In genomic region chr17:31297521-31297939, GRCm38 (mm10) we compare ENCODE assay signal across 8 mouse cellular contexts. TPM values are rescaled to one million over a fixed set of nuclear protein-coding genes. Genes with fewer than 3 reads are reported as not detected.
DNase-seq lines count a peak whose midpoint lies in the region; ATAC-seq and TF ChIP-seq lines count a peak whose summit lies in the region.

No protein-coding gene starts in this region.

- ATAC-seq in intestine, embryonic 15.5 days, result peak; percentile 51
- ATAC-seq in stomach, embryonic 16.5 days (ENCODE audit: insufficient read depth, low FRiP score), result peak; percentile 61; the same call in 1 of the 2 replicates

- intact Hi-C loops in gastrocnemius, postnatal 14 days (cut with DNase I; ENCODE audit: low total_unique reads), result no loop called here

- peak; percentile 21; the same call in 1 of the 2 replicates for TF ChIP-seq CTCF in lung, adult 2 months (IDR thresholded peaks at IDR 0.05; ENCODE audit: insufficient read depth, low read length)

- peak overlapping the region; percentile 58 for H3K4me3 ChIP-seq in intestine, embryonic 15.5 days (replicated peaks)
- H3K4me3 ChIP-seq in lung, adult 2 months (replicated peaks; ENCODE audit: extremely low read depth, low read depth, low read length), result peak overlapping the region; percentile 50
- peak overlapping the region; percentile 69 for H3K4me3 ChIP-seq in stomach, embryonic 16.5 days (replicated peaks; ENCODE audit: low read length)

- H3K9me3 ChIP-seq in intestine, embryonic 15.5 days, result no peaks in the 10 kb centered on the region
- no peaks in the 10 kb centered on the region for H3K9me3 ChIP-seq in stomach, embryonic 16.5 days (replicated peaks; ENCODE audit: control insufficient read depth, low read length)

- H3K27ac ChIP-seq in intestine, embryonic 15.5 days, result peak overlapping the region; percentile 69
- H3K27ac ChIP-seq in stomach, embryonic 16.5 days (ENCODE audit: low read length), result peak overlapping the region; percentile 76

- peaks cover 30% of the 10 kb centered on the region for H3K4me1 ChIP-seq in intestine, embryonic 15.5 days (replicated peaks)
- peaks cover 10% of the 10 kb centered on the region for H3K4me1 ChIP-seq in lung, adult 2 months (ENCODE audit: control insufficient read depth, insufficient read depth, low read length)
- H3K4me1 ChIP-seq in stomach, embryonic 16.5 days (ENCODE audit: control insufficient read depth, insufficient read depth, low read length), result peaks cover 13% of the 10 kb centered on the region; the same call in 1 of the 2 replicates

- 4% methylated on average over 7 of the region's 7 CpGs for WGBS in intestine, embryonic 15.5 days
- 3% methylated on average over 7 of the region's 7 CpGs for WGBS in lung, adult 2 months
- WGBS in stomach, embryonic 16.5 days, result 2% methylated on average over 7 of the region's 7 CpGs

- peak; percentile 73 for DNase-seq in urinary bladder, postnatal 14 days (ENCODE audit: low spot score)
- no peak for DNase-seq in urinary bladder, adult 2 months (ENCODE audit: low spot score)
- peak; percentile 54 for DNase-seq in gastrocnemius, postnatal 14 days
- peak; percentile 78 for DNase-seq in lung, adult 2 months
- DNase-seq in cerebellum, adult 9-11 months, result no peak
- no peak for DNase-seq in cerebellum, adult 8-10 months

- peak overlapping the region; percentile 96 for H3K4me2 ChIP-seq in intestine, embryonic 15.5 days (replicated peaks)
- H3K4me2 ChIP-seq in stomach, embryonic 16.5 days (ENCODE audit: low read depth, low read length), result peak overlapping the region; percentile 100

- no peaks in the 10 kb centered on the region for H3K27me3 ChIP-seq in intestine, embryonic 15.5 days (replicated peaks)
- no peaks in the 10 kb centered on the region for H3K27me3 ChIP-seq in stomach, embryonic 16.5 days (ENCODE audit: control insufficient read depth, insufficient read depth, low read length)

- H3K9ac ChIP-seq in intestine, embryonic 15.5 days, result 0 out of 2 replicates have a peak overlapping the region, but pooled peaks have one; percentile 60
- peak overlapping the region; percentile 78 for H3K9ac ChIP-seq in stomach, embryonic 16.5 days (ENCODE audit: low read length)

- H3K36me3 ChIP-seq in intestine, embryonic 15.5 days, result no peaks in the 10 kb centered on the region
- H3K36me3 ChIP-seq in stomach, embryonic 16.5 days (ENCODE audit: control insufficient read depth, insufficient read depth, low read length), result no peaks in the 10 kb centered on the region

- TF ChIP-seq POLR2A in lung, adult 2 months (IDR thresholded peaks at IDR 0.05; ENCODE audit: borderline replicate concordance, extremely low read depth, low read depth, low read length), result 0 out of 2 replicates have a peak, but pooled peaks have one; percentile 25

RNA-seq across cellular contexts. Expression of gene Slc37a1, which starts 10.9 kb away (rescaled TPM):
- polyA plus RNA-seq in urinary bladder, adult 2 months (2012; rRNA removed), result 10.6 and 11.7 TPM in 2 replicates
- total RNA-seq in gastrocnemius, postnatal 14 days (2021), result 1 to 10 TPM; 2.5 to 2.7 TPM
- polyA plus RNA-seq in intestine, embryonic 15.5 days (2015; fragmentation: Nextera tagmentation; extraction: Ambion mirVana), result 18.4 and 22.7 TPM in 2 replicates
- polyA plus RNA-seq in lung, adult 2 months (2012; rRNA removed), result 51.1 and 54.3 TPM in 2 replicates
- polyA plus RNA-seq in stomach, embryonic 16.5 days (2015; fragmentation: Nextera tagmentation; extraction: Ambion mirVana), result 16.1 and 22.5 TPM in 2 replicates

RNA-seq across cellular contexts. Expression of gene Rsph1, which starts 20.3 kb away (rescaled TPM):
- polyA plus RNA-seq in urinary bladder, adult 2 months (2012; rRNA removed), result 1.2 and 2.2 TPM in 2 replicates
- total RNA-seq in gastrocnemius, postnatal 14 days (2021), result 10 to 100 TPM; 10.0 to 12.5 TPM
- polyA plus RNA-seq in intestine, embryonic 15.5 days (2015; fragmentation: Nextera tagmentation; extraction: Ambion mirVana), result 1.1 and 1.3 TPM in 2 replicates
- polyA plus RNA-seq in lung, adult 2 months (2012; rRNA removed), result 6.9 and 11.7 TPM in 2 replicates
- 1.5 and 2.5 TPM in 2 replicates for polyA plus RNA-seq in stomach, embryonic 16.5 days (2015; fragmentation: Nextera tagmentation; extraction: Ambion mirVana)

Comparison
In these comparisons a context has a peak if more than half of its experiments do, and no peak if none do; other contexts are left out.
1. DNase-seq: peak in urinary bladder, postnatal 14 days (single experiment), gastrocnemius, postnatal 14 days (single experiment) and lung, adult 2 months (single experiment); none in urinary bladder, adult 2 months (single experiment), cerebellum, adult 9-11 months (single experiment) and cerebellum, adult 8-10 months (single experiment).
2. Peak in every context shown above with its lines, with median percentiles within 50 percentile points of each other: H3K4me3 ChIP-seq.